Mouse (Mus musculus) embryo, embryonic 11 days (tissue): Measurements from ENCODE around the gene Cant1.
"Not testable (repeated sequence)": the region's sequence is repeated elsewhere in the genome, so short reads cannot be mapped to it uniquely, and the experiment has no call there.

Source experiments
- DNase-seq: peaks from one replicate; pipeline ENCODE4 v3.0.0-alpha.2; 2015

Gene Cant1

DNA sequence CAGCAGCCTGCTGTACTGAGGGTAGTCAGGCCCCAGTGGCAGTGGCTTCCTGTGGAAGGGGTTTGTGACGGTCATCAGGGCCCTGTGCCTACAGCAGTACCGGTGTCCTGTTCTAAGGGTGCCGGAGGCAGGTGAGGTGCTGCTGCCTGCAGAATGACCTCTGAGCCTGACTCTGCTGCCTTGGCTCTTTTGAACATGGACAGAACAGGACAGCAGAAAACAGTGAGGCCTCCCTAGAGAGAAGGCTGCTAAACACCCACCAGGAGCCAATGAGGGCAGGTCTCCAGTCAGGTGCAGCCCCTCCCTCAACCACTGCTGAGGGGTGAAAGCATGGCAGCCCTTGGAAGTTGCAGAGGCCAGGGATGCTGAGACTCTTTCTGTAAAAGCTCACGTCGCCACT lies 12.4 kb downstream of the Cant1 start:
- DNase-seq, result no peak

- DNase-seq, result no peak
Measured at GRCm38 (mm10) chr11:118405311-118405710, 13.6 kb downstream of the Cant1 start.

DNA sequence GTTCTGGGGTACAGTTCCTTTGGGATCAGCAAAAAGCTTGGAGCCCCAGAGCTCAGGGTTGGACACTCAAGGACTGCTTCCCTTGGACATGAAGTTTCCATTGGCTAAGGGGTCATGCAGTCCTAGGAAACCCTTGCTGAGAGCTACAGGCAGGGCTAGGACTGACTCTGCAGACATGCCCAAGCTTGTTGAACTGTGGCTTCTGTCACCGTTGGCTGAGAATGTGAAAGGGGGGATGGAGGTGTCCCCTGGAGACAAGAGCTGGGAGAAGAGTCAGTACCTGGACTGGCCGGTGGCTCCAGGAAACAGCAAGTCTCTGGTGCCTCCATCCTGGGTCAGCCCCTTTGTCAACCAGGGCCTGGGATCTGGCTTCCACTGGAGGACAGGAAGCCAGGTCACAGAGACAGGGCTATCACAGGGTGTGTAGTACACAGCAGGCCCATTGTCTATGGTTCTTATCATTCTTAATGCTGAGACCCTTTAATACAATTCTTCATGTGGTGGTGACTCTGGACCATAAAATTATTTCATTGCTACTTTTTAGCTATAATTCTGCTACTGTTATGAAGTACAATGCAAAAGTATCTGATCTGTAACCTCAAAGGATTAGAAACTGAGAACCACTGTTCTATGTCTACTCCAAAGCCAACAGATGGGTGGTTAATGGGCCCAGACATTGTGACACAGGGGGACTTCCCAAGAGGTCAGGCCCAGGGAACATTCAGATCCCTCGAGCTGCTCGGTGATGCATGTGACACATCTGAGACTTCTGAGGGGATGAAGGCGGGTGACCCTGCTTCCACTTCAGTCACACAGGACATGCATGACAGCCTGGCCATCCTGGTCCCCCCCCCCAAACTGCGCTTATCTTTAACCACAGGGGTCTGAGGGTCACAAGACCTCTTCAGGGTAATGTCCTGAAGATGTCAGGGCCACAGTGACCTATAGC lies 14.7 kb downstream of the Cant1 start:
- DNase-seq, result no peak

GRCm38 (mm10) chr11:118403183-118403582 lies 15.7 kb downstream of the Cant1 start:
- DNase-seq, result no peak

GRCm38 (mm10) chr11:118401760-118402280 lies 17.1 kb downstream of the Cant1 start, which contains the start of gene Lgals3bp:
Gene Lgals3bp, minus strand, starts transcription at chr11:118402092.
- peak; percentile 42 for DNase-seq

DNA sequence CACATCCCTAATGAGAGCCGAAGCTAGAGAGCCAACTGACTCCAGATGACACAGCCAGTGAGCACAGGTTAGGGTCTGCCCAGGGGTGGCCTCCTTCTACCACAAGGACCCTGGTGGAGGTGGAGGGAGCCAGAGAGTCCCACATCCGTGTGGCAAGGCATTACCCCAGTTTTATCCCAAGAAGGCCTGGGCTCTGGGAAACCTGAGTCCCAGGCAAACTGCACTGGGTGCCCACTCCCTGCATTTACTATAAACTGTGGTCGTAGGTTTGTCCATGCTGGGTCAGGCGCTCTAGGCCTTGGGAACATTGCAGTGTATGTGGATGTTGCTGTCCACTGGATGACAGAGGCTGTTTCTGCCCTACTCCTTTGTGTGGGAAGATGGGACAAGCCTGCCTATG lies 17.7 kb downstream of the Cant1 start:
- DNase-seq, result no peak

DNA sequence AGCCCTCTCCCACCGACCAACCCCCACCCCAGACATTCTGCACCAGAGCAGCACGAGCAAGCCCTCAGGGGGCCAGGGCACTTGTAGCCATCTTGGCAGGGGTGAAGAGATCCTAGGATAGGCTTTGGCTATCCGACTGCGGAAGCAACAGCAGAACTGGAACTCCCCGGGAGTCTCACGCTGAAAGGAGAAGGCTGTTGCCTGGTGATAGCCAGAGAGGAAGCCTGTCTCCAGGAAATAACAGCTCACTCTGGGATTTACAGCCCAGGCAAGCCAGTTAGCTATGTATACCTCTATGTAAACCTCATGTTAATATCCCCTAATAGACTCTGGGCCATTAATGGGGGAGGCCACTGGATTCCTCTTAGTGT lies 18.3 kb downstream of the Cant1 start:
- peak; percentile 24 for DNase-seq

- no peak for DNase-seq
Measured at GRCm38 (mm10) chr11:118399891-118400565, 18.9 kb downstream of the Cant1 start.

DNA sequence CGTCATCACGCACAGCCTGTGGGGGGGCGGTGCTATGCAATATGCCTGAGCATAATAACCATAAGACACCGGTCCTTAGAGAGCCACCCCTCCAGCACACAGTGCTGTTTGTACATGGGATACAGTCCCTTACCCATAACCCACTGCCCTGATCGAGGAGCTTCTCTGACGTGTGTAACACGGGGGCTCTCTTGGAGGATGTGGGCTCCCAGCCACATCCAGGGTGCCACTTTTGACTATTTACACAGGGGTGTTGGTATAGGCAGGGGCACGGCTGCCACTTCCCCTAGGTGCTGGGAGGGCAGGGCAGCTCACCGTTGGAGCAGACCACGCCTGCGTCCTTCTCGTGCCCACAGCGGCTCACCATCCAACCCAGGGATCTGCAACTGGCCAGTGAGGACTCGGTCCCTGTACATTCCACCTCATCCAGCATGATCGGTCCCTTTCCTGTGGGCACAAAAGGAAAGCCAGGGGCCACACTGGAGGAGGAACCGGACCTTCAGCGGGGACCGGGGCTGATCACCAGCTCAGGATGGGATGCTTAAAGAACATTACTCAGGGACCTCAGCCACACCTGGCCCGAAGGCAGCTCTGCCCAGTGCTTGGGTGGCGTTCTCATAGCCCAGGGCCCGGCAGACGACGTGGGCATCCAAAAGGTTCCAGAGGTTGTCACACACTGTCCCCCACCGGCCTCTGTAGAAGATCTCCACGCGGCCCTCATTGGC lies 20.9 kb downstream of the Cant1 start:
- no peak for DNase-seq

DNA sequence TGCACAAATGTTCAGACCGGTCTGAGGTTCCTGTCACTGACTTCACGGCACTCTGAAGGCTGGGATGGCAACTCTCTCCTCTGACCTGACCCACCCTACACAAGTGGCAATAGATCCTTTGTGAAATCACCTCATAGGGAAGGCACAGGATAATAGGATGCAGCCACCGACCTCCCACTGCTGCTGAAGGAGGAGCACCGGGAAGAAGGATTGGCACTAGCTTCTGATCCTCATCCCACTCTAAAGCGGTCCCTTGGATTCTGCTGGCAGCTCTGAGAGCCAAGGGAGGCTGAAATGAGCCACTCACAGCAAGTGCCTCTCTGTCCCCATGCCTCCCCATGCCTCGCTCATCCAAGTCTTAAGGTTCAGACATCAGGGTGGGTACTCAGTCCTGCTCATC lies 24.3 kb downstream of the Cant1 start:
- DNase-seq, result no peak

- DNase-seq, result no peak
Measured at GRCm38 (mm10) chr11:118393991-118394390, 24.9 kb downstream of the Cant1 start.

DNA sequence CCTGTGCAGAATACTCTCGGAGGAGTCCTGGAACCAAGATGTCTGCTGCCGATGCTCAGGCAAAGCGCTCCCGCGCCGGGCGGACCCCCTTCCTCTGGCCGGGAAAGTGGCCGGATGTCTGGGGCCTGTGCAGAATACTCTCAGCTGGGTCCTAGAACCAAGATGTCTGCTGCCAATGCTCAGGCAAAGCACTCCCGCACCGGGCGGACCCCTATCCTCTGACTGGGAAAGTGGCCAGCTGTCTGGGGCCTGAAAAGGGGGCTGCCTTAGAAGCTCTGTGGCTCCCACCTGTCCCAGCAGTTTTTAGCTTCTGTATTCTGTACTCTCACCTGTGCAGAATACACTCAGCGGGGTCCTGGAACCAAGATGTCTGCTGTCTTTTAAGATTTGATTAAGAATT lies 31.1 kb downstream of the Cant1 start:
- not testable (repeated sequence) for DNase-seq

DNA sequence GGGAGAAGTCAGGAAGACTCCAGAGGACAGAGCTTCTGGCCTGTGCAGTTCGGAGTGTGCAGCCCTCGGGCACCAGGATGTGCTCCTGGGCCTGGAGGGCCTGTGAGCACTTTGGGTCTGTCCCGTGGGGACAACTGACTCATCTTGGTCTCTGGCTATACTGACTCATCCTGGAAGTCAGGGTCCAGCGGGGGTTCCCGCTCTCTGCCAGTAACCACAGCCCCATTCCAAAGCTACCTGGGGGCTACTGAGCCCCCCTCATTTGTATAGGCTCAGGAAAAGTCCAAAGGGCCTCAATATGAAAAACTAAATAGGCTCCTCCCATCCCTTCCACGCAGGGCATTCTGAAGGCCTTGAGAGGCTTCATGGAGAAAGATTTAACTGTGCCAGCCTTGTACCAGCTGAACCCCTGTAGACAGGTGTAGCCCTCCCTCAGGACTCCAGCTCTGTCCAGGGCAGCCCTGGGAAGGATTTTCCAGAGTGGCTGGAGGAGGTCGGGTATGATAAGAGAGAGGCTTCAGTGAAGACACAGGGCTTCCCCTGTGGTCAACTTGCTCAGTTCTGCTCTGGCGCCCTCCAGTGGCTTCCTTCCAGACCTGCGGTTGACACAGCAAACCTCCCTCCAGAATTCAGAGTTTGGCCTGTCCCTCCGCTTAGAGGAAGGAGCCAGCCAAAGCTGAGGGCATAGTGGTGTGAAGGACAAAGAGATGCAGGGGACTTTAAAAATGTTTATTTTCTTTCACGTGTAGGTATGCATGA lies 39.5 kb downstream of the Cant1 start:
- peak; percentile 87 for DNase-seq

DNA sequence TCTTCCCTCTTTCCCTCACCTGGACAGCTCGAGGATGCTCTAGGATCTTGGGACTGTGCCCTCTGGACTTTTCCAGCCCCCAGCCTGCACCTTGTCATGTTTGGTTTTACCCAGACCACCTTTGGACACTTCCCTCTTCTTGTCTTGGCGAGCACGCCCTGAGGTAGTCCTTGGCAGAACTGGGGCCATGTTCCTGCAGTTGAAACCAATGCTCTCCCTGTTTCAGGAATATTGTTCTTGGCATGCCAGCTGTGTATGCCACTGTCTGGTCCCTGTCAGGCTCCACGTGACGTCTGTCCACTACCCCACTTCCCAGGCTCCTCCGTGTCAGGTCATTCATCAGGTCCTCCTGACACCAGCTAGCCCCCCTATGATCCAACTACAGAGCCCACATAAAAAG lies 40.2 kb downstream of the Cant1 start:
- DNase-seq, result no peak

DNA sequence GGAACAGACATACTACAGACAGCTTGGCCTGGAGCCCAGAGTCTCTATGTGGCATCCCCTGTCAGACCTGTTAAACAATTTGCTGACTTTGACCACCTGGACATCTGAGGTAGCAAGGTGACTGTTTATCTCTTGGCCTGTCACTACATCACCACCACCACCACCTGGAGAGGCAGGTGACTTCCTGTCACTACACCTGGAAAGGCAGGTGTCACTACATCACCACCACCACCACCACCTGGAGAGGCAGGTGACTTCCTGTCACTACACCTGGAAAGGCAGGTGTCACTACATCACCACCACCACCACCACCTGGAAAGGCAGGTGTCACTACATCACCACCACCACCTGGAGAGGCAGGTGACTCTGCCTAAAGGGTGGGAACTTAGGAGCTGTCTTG lies 42.6 kb downstream of the Cant1 start:
- DNase-seq, result not testable (repeated sequence)

- no peak for DNase-seq
Measured at GRCm38 (mm10) chr11:118375881-118376280, 43.0 kb downstream of the Cant1 start.

- DNase-seq, result no peak
Measured at GRCm38 (mm10) chr11:118375461-118375860, 43.4 kb downstream of the Cant1 start.

- peak; percentile 21 for DNase-seq
Measured at GRCm38 (mm10) chr11:118375006-118375405, 43.9 kb downstream of the Cant1 start.

DNA sequence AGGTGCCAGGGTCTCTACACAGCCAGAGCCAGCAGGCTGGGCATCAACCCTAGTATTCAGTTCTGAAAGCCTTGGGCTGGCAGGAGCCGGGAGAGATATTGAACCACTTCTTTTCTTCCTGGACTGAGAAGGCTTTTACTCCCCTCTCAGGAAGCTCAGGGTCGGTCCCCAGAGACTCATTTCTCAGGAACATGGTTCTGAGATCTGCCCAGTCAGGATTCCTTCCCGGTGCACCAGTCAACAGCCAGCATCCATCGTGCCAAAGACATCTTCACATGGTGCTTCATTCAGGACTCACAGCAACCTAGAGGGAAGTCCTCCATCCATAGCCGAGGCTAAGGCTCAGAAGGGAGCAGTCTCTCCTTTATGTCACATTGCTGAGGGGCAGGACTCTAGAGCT lies 44.4 kb downstream of the Cant1 start:
- no peak for DNase-seq

DNA sequence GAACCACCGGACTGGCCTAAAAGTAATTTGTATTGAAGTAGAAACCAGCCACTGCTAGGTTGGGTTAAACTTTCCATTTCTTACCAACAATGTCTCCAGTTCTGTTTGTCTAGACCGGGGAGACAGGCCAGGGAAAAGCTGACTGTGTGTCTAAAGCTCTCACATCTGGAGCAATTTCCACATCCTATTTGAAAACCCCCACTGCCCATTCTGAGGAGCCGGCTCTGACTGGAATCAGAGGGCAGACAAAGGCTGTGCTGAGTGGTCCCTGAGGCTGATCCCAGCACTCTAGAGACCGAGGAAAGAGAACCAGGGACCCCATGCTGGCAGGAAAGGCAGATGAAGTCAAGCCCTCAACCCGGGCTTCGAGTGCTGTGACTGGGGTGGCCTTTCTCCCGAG lies 46.2 kb downstream of the Cant1 start:
- no peak for DNase-seq

- DNase-seq, result no peak
Measured at GRCm38 (mm10) chr11:118371876-118372275, 47.0 kb downstream of the Cant1 start.

DNA sequence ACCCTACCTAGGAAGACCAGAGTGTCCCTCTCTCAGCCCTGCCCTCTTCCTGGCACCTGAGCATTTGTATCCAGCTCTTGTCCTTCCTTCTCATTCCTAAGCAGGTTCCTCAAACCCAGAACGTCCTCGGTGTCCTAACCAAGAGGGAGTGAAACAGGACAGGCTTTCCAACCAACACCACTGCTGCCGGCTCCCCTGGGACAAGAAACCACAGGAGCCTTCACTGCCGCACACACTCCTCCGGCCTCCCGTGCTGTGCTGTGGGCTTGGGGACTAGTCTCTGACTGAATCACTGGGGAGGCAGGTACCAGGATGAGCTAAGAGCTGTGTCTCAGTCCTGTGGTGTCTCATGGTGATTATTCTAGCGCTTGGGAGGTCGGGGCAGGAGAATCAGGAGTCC lies 49.2 kb downstream of the Cant1 start:
- DNase-seq, result no peak
